Mouse (Mus musculus): Measurements from ENCODE around the gene B3galt4. TPM values are rescaled to one million over a fixed set of nuclear protein-coding genes. Genes with fewer than 3 reads are reported as not detected.
A peak's percentile ranks its signal among the peaks of the same experiment; 100 is the strongest.

Gene B3galt4
- total and polyA plus RNA-seq, 3 experiments, result 2.2 to 2.9 TPM; not detected in 1

DNA sequence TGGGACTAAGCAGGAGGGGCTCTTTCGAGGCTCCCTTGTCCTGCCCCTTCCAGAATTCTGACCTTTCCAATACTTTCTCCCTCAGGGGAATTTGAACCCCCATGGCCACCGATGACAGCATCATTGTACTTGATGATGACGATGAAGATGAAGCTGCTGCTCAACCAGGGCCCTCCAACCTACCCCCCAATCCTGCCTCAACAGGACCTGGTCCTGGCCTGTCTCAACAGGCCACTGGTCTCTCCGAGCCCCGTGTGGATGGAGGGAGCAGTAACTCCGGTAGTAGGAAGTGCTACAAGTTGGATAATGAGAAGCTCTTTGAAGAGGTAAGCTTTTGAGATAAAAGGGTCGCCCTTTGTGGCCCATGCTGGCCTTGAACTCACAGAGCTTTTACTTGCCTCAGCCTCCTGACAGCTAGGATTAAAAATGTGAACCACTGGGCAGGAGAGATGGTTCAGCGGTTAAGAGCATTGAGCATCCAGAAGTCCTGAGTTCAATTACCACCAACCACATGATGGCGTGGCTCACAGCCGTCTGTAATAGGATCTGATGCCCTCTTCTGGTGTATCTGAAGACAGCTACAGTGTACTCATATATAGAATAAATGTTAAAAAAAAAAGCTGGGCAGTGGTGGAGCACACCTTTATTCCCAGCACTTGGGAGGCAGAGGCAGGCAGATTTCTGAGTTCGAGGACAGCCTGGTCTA is 40.8 kb downstream of the B3galt4 start:
- Histone ChIP-seq H3K4me3 (ENCODE audit: control insufficient read depth in 1 of 2, insufficient read depth in 1 of 2, low read depth in 2 of 2, low read length in 2 of 2) (peak overlapping the region; percentile 76 to 90), H3K36me3 (ENCODE audit: control insufficient read depth in 1 of 2, insufficient read depth in 2 of 2, low read length in 2 of 2) (peaks cover 0 to 16% of the 10 kb centered on the region in 2 experiments), H3K79me2 (ENCODE audit: control insufficient read depth, insufficient read depth, low read length, poor library complexity) (peaks cover 32% of the 10 kb centered on the region), H3K9me3 (replicated peaks; ENCODE audit: insufficient read depth, low read length) (no peaks in the 10 kb centered on the region), H3K27me3 (ENCODE audit: control insufficient read depth in 1 of 2, insufficient read depth in 2 of 2, low read length in 2 of 2) (no peaks in the 10 kb centered on the region), H3K4me1 (ENCODE audit: control insufficient read depth in 1 of 2, insufficient read depth in 2 of 2, low read length in 2 of 2) (peaks cover 4 to 20% of the 10 kb centered on the region in 2 experiments; a peak in 3 of 4 replicates), H3K27ac (ENCODE audit: control insufficient read depth, low read depth, low read length) (no peak overlapping the region), H3K9ac (ENCODE audit: control insufficient read depth, low read depth, low read length, poor library complexity, severe bottlenecking) (peak overlapping the region; percentile 91)
- peak; percentile 58 for DNase-seq (ENCODE audit: low read depth, low spot score)
- TF ChIP-seq UBTF (IDR thresholded peaks at IDR 0.05; ENCODE audit: borderline replicate concordance, insufficient read depth, low read depth, low read length), result no peak
- TF ChIP-seq TBP (IDR thresholded peaks at IDR 0.05; ENCODE audit: low read depth, low read length), result no peak
- TF ChIP-seq CTCF (IDR thresholded peaks at IDR 0.05 in 2 of 3, conservative IDR thresholded peaks at IDR 0.05 in 1 of 3; ENCODE audit: control insufficient read depth in 1 of 3, insufficient read depth in 1 of 3, low read depth in 2 of 3, low read length in 3 of 3, poor library complexity in 1 of 3, severe bottlenecking in 1 of 3), result peak in 2 of 3 experiments; percentile 29 to 61; a peak in 4 of 6 replicates
- TF ChIP-seq ZKSCAN1 (IDR thresholded peaks at IDR 0.05; ENCODE audit: low read depth, low read length), result no peak
- TF ChIP-seq GABPA (IDR thresholded peaks at IDR 0.05; ENCODE audit: low read depth, low read length), result no peak
- TF ChIP-seq NRF1 (IDR thresholded peaks at IDR 0.05; ENCODE audit: insufficient read depth, low read depth, low read length, poor library complexity, severe bottlenecking), result no peak
- TF ChIP-seq RAD21 (IDR thresholded peaks at IDR 0.05; ENCODE audit: low read depth, low read length), result no peak; the same call in 1 of the 2 replicates
- no peak for TF ChIP-seq MYC (IDR thresholded peaks at IDR 0.05; ENCODE audit: low read depth, low read length)
- peak; percentile 36 for TF ChIP-seq SMC3 (IDR thresholded peaks at IDR 0.05; ENCODE audit: low read depth, low read length)
- no peak for TF ChIP-seq ZC3H11A (IDR thresholded peaks at IDR 0.05; ENCODE audit: low read depth, low read length)
- TF ChIP-seq ZNF384 (IDR thresholded peaks at IDR 0.05; ENCODE audit: low read depth, low read length), result peak; percentile 65

- H3K9me3 ChIP-seq (replicated peaks; ENCODE audit: insufficient read depth, low read length), result no peaks in the 10 kb centered on the region
- H3K27ac ChIP-seq (ENCODE audit: control insufficient read depth, low read depth, low read length), result peak overlapping the region; percentile 75
- peaks cover 32% of the 10 kb centered on the region for H3K79me2 ChIP-seq (ENCODE audit: control insufficient read depth, insufficient read depth, low read length, poor library complexity)
- TF ChIP-seq KAT2A (conservative IDR thresholded peaks at IDR 0.05; ENCODE audit: low read depth, low read length), result no peak; the same call in 1 of the 2 replicates
- TF ChIP-seq ETS1 (IDR thresholded peaks at IDR 0.05; ENCODE audit: low read depth, low read length), result peak; percentile 67
- no peak for TF ChIP-seq MXI1 (IDR thresholded peaks at IDR 0.05; ENCODE audit: low read depth, low read length)
- 0 out of 2 replicates have a peak, but pooled peaks have one; percentile 41 for TF ChIP-seq MYC (IDR thresholded peaks at IDR 0.05; ENCODE audit: low read depth, low read length)
- TF ChIP-seq ELF1 (IDR thresholded peaks at IDR 0.05; ENCODE audit: low read depth, low read length), result 0 out of 2 replicates have a peak, but pooled peaks have one; percentile 14
- TF ChIP-seq MAX (IDR thresholded peaks at IDR 0.05; ENCODE audit: low read length), result peak; percentile 55; the same call in 1 of the 2 replicates
- TF ChIP-seq TBP (IDR thresholded peaks at IDR 0.05; ENCODE audit: low read depth, low read length), result peak; percentile 43; the same call in 1 of the 2 replicates
- TF ChIP-seq HCFC1 (IDR thresholded peaks at IDR 0.05; ENCODE audit: low read depth, low read length), result 0 out of 2 replicates have a peak, but pooled peaks have one; percentile 22
- no peak for TF ChIP-seq UBTF (IDR thresholded peaks at IDR 0.05; ENCODE audit: borderline replicate concordance, insufficient read depth, low read depth, low read length)
- no peak for TF ChIP-seq GABPA (IDR thresholded peaks at IDR 0.05; ENCODE audit: low read depth, low read length)
- TF ChIP-seq SIN3A (IDR thresholded peaks at IDR 0.05; ENCODE audit: low read length), result peak; percentile 22; the same call in 1 of the 2 replicates
- TF ChIP-seq USF2 (IDR thresholded peaks at IDR 0.05; ENCODE audit: borderline replicate concordance in 1 of 2, insufficient read depth in 1 of 2, low read depth in 1 of 2, low read length in 2 of 2), result no peak
- TF ChIP-seq MYB (IDR thresholded peaks at IDR 0.05; ENCODE audit: low read depth, low read length), result no peak
- no peaks in the 10 kb centered on the region for H3K27me3 ChIP-seq (ENCODE audit: control insufficient read depth in 1 of 2, insufficient read depth in 2 of 2, low read length in 2 of 2)
- H3K9ac ChIP-seq (ENCODE audit: control insufficient read depth, low read depth, low read length, poor library complexity, severe bottlenecking), result peak overlapping the region; percentile 91
- peak; percentile 75 for DNase-seq (ENCODE audit: low read depth, low spot score)
- peaks cover 0 to 14% of the 10 kb centered on the region in 2 experiments; a peak in 2 of 4 replicates for H3K4me1 ChIP-seq (ENCODE audit: control insufficient read depth in 1 of 2, insufficient read depth in 2 of 2, low read length in 2 of 2)
- H3K4me3 ChIP-seq (ENCODE audit: control insufficient read depth in 1 of 2, insufficient read depth in 1 of 2, low read depth in 2 of 2, low read length in 2 of 2), result peak overlapping the region; percentile 76 to 90
- H3K36me3 ChIP-seq (ENCODE audit: control insufficient read depth in 1 of 2, insufficient read depth in 2 of 2, low read length in 2 of 2), result peaks cover 0 to 13% of the 10 kb centered on the region in 2 experiments
These were observed 41.4 kb downstream of the B3galt4 start for GRCm38 (mm10) chr17:33909869-33910250.
